Mouse (Mus musculus) frontal cortex, postnatal 10 days (tissue): ENCODE measurements around the gene Scgb2b12.
"Not testable (repeated sequence)": the region's sequence is repeated elsewhere in the genome, so short reads cannot be mapped to it uniquely, and the experiment has no call there.

Experiments used
- DNase-seq, 2 experiments: peaks; one replicate each; pipeline ENCODE4 v3.0.0; 2022; ENCODE audit warnings: low spot score in 2 of 2, mixed read lengths in 1 of 2

Gene Scgb2b12

GRCm38 (mm10) chr7:32327145-32327544, at the start of gene Scgb2b12:
TSS of gene Scgb2b12 (minus strand) at chr7:32327245.
- not testable (repeated sequence) for DNase-seq

- not testable (repeated sequence) for DNase-seq
These were observed 6.8 kb upstream of the Scgb2b12 start, which contains the start of gene Scgb1b12 for GRCm38 (mm10) chr7:32333882-32334281. TSS of gene Scgb1b12 (plus strand) at chr7:32334182.
